Comparison of ENCODE assay signal across 7 mouse cellular contexts in the genomic region with DNA sequence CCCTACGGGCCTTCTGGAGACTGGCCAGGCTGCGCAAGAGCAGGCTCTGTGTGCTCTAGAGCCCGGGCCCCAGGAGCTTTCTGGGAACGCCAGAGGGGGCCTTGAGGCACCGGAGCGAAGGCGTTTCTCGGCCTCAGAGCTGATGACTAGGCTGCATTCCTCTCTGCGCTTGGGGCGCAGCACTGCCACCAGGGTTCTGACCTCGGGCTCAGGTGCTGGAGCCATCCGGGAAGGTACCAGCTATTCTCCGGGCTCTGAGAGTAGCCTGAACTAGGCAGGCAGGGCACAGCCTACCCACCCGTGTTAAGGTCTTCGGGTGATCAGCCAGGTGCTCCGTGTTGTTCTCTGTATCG. TPM values are rescaled to one million over a fixed set of nuclear protein-coding genes. Genes with fewer than 3 reads are reported as not detected.
DNase-seq lines count a peak whose midpoint lies in the region; ATAC-seq lines count a peak whose summit lies in the region.

No protein-coding gene starts in this region.

- peaks cover 20% of the 10 kb centered on the region for H3K4me1 ChIP-seq in liver, embryonic 11.5 days (replicated peaks; ENCODE audit: control insufficient read depth, insufficient read depth, low read length)
- peaks cover 70% of the 10 kb centered on the region for H3K4me1 ChIP-seq in embryonic facial prominence, embryonic 15.5 days
- peaks cover 46% of the 10 kb centered on the region for H3K4me1 ChIP-seq in intestine, embryonic 14.5 days (replicated peaks; ENCODE audit: control insufficient read depth, insufficient read depth, low read length)
- peaks cover 60% of the 10 kb centered on the region for H3K4me1 ChIP-seq in neural tube, embryonic 15.5 days

- peak overlapping the region; percentile 65 for H3K4me2 ChIP-seq in liver, embryonic 11.5 days
- peak overlapping the region; percentile 68 for H3K4me2 ChIP-seq in embryonic facial prominence, embryonic 15.5 days (replicated peaks)
- H3K4me2 ChIP-seq in intestine, embryonic 14.5 days (ENCODE audit: low read length), result peak overlapping the region; percentile 65
- peak overlapping the region; percentile 62 for H3K4me2 ChIP-seq in neural tube, embryonic 15.5 days

- no peak for ATAC-seq in liver, embryonic 11.5 days (replicated peaks; ENCODE audit: low FRiP score)
- ATAC-seq in embryonic facial prominence, embryonic 15.5 days (ENCODE audit: insufficient number of reproducible peaks, low FRiP score, low TSS enrichment, low read depth), result no peak
- no peak for ATAC-seq in intestine, embryonic 14.5 days (replicated peaks; ENCODE audit: low FRiP score, low TSS enrichment, low read depth)
- no peak for ATAC-seq in neural tube, embryonic 15.5 days (ENCODE audit: low FRiP score)

- H3K27me3 ChIP-seq in liver, embryonic 11.5 days (replicated peaks; ENCODE audit: control insufficient read depth, insufficient read depth, low read length), result peaks cover 92% of the 10 kb centered on the region
- peaks cover 35% of the 10 kb centered on the region for H3K27me3 ChIP-seq in embryonic facial prominence, embryonic 15.5 days
- H3K27me3 ChIP-seq in intestine, embryonic 14.5 days (replicated peaks; ENCODE audit: control insufficient read depth, insufficient read depth, low read length), result peaks cover 57% of the 10 kb centered on the region
- peaks cover 73% of the 10 kb centered on the region for H3K27me3 ChIP-seq in neural tube, embryonic 15.5 days (replicated peaks)

- H3K36me3 ChIP-seq in liver, embryonic 11.5 days (ENCODE audit: control insufficient read depth, insufficient read depth, low read length), result no peaks in the 10 kb centered on the region
- peaks cover 16% of the 10 kb centered on the region for H3K36me3 ChIP-seq in embryonic facial prominence, embryonic 15.5 days
- H3K36me3 ChIP-seq in intestine, embryonic 14.5 days (ENCODE audit: control insufficient read depth, insufficient read depth, low read length), result 0 out of 2 replicates have a peak, but pooled peaks cover 5% of the 10 kb centered on the region
- no peaks in the 10 kb centered on the region for H3K36me3 ChIP-seq in neural tube, embryonic 15.5 days

- H3K4me3 ChIP-seq in liver, embryonic 11.5 days (ENCODE audit: low read depth, low read length), result no peak overlapping the region
- peak overlapping the region; percentile 46 for H3K4me3 ChIP-seq in embryonic facial prominence, embryonic 15.5 days (replicated peaks)
- H3K4me3 ChIP-seq in intestine, embryonic 14.5 days (ENCODE audit: low read depth, low read length), result peak overlapping the region; percentile 38; the same call in 1 of the 2 replicates
- H3K4me3 ChIP-seq in neural tube, embryonic 15.5 days (replicated peaks), result peak overlapping the region; percentile 4; the same call in 1 of the 2 replicates

- no peak overlapping the region for H3K9ac ChIP-seq in liver, embryonic 11.5 days (ENCODE audit: low read depth, low read length)
- 0 out of 2 replicates have a peak overlapping the region, but pooled peaks have one; percentile 35 for H3K9ac ChIP-seq in embryonic facial prominence, embryonic 15.5 days
- H3K9ac ChIP-seq in intestine, embryonic 14.5 days (ENCODE audit: low read length), result no peak overlapping the region
- no peak overlapping the region; the same call in 1 of the 2 replicates for H3K9ac ChIP-seq in neural tube, embryonic 15.5 days (replicated peaks)

- H3K9me3 ChIP-seq in liver, embryonic 11.5 days (ENCODE audit: control insufficient read depth, low read length), result no peaks in the 10 kb centered on the region
- H3K9me3 ChIP-seq in embryonic facial prominence, embryonic 15.5 days (replicated peaks), result no peaks in the 10 kb centered on the region
- no peaks in the 10 kb centered on the region for H3K9me3 ChIP-seq in intestine, embryonic 14.5 days (ENCODE audit: control insufficient read depth, low read length)
- H3K9me3 ChIP-seq in neural tube, embryonic 15.5 days (replicated peaks), result no peaks in the 10 kb centered on the region

- H3K27ac ChIP-seq in liver, embryonic 11.5 days (ENCODE audit: low read depth, low read length), result no peak overlapping the region
- H3K27ac ChIP-seq in embryonic facial prominence, embryonic 15.5 days (replicated peaks), result peak overlapping the region; percentile 94; the same call in 1 of the 2 replicates
- no peak overlapping the region for H3K27ac ChIP-seq in intestine, embryonic 14.5 days (ENCODE audit: low read depth)
- H3K27ac ChIP-seq in neural tube, embryonic 15.5 days (replicated peaks), result no peak overlapping the region

- WGBS in liver, embryonic 11.5 days, result 6% methylated on average over 17 of the region's 17 CpGs
- 6% methylated on average over 17 of the region's 17 CpGs for WGBS in embryonic facial prominence, embryonic 15.5 days
- WGBS in intestine, embryonic 14.5 days, result 10% methylated on average over 17 of the region's 17 CpGs
- WGBS in neural tube, embryonic 15.5 days, result 3% methylated on average over 17 of the region's 17 CpGs

- no peak for DNase-seq in liver, embryonic 11.5 days (ENCODE audit: low spot score)
- DNase-seq in liver, result no peak
- no peak for DNase-seq in intestine, embryonic 14.5 days (ENCODE audit: low spot score)
- no peak for DNase-seq in layer of hippocampus, adult 8-10 months (ENCODE audit: low spot score in 2 of 2)
- DNase-seq in cerebellum, adult 18-20 months, result no peak

RNA-seq across cellular contexts. Expression of gene Arhgef19, which starts 7.7 kb away (rescaled TPM):
- polyA plus RNA-seq in liver, embryonic 11.5 days (2014; fragmentation: Nextera tagmentation; extraction: Ambion mirVana), result 2.3 and 2.5 TPM in 2 replicates
- polyA plus RNA-seq in embryonic facial prominence, embryonic 15.5 days (2015; fragmentation: Nextera tagmentation; extraction: Ambion mirVana), result 25.6 and 27.7 TPM in 2 replicates
- polyA plus RNA-seq in intestine, embryonic 14.5 days (2014; fragmentation: Nextera tagmentation; extraction: Ambion mirVana), result 14.2 and 15.8 TPM in 2 replicates
- polyA plus RNA-seq in neural tube, embryonic 15.5 days (2015; fragmentation: Nextera tagmentation; extraction: Ambion mirVana), result 1.3 and 3.8 TPM in 2 replicates
- total RNA-seq in layer of hippocampus, adult 8-10 months (2022), result 10 to 100 TPM; 17.8 to 23.3 (median 21.1) TPM

RNA-seq across cellular contexts. Expression of gene Rsg1, which starts 33.2 kb away (rescaled TPM):
- polyA plus RNA-seq in liver, embryonic 11.5 days (2014; fragmentation: Nextera tagmentation; extraction: Ambion mirVana), result 4.5 and 4.6 TPM in 2 replicates
- 6.8 and 8.1 TPM in 2 replicates for polyA plus RNA-seq in embryonic facial prominence, embryonic 15.5 days (2015; fragmentation: Nextera tagmentation; extraction: Ambion mirVana)
- 4.6 and 4.9 TPM in 2 replicates for polyA plus RNA-seq in intestine, embryonic 14.5 days (2014; fragmentation: Nextera tagmentation; extraction: Ambion mirVana)
- 8.9 and 9.0 TPM in 2 replicates for polyA plus RNA-seq in neural tube, embryonic 15.5 days (2015; fragmentation: Nextera tagmentation; extraction: Ambion mirVana)
- 1 to 10 TPM; 2.8 to 5.2 (median 3.4) TPM for total RNA-seq in layer of hippocampus, adult 8-10 months (2022)

RNA-seq across cellular contexts. Expression of gene Epha2, which starts 54.1 kb away (rescaled TPM):
- 2.5 and 2.9 TPM in 2 replicates for polyA plus RNA-seq in liver, embryonic 11.5 days (2014; fragmentation: Nextera tagmentation; extraction: Ambion mirVana)
- 7.4 and 7.6 TPM in 2 replicates for polyA plus RNA-seq in embryonic facial prominence, embryonic 15.5 days (2015; fragmentation: Nextera tagmentation; extraction: Ambion mirVana)
- 3.4 and 3.5 TPM in 2 replicates for polyA plus RNA-seq in intestine, embryonic 14.5 days (2014; fragmentation: Nextera tagmentation; extraction: Ambion mirVana)
- 0.87 and 1.9 TPM in 2 replicates for polyA plus RNA-seq in neural tube, embryonic 15.5 days (2015; fragmentation: Nextera tagmentation; extraction: Ambion mirVana)
- 1 to 10 TPM; 1.3 to 2.7 (median 2.2) TPM for total RNA-seq in layer of hippocampus, adult 8-10 months (2022)
